Mouse (Mus musculus) liver, embryonic 14 days (tissue): ENCODE measurements around the gene Prkar2b. TPM values are rescaled to one million over a fixed set of nuclear protein-coding genes. Genes with fewer than 3 reads are reported as not detected.

Experiments
- polyA plus RNA-seq: library from polyadenylated mRNA; depleted of rRNA; stranded (reverse); fragments of >200 nt; gene quantifications from 2 replicates; pipeline ENCODE4 v1.2.3, GENCODE M21; 2012; rRNA removed

Gene Prkar2b
- 38.1 and 48.1 TPM in 2 replicates for polyA plus RNA-seq

GRCm38 (mm10) chr12:32061090-32061930, at the start of gene Prkar2b:
Gene Prkar2b, minus strand, starts transcription at chr12:32061296.

GRCm38 (mm10) chr12:31949759-31950658, 111.1 kb downstream of the Prkar2b start, which contains the start of gene Hbp1:
Gene Hbp1, minus strand, starts transcription at chr12:31950535.

Other genes starting within 250 kb of the Prkar2b start
- gene Hbp1, start 110.8 kb downstream of the Prkar2b start, polyA plus RNA-seq = 25.7 and 30.8 TPM in 2 replicates
- 2.2 and 2.7 TPM in 2 replicates for gene Pik3cg, start 147.4 kb upstream of the Prkar2b start, polyA plus RNA-seq